Mouse (Mus musculus): ENCODE measurements around the gene Gm20696.
A peak's percentile ranks its signal among the peaks of the same experiment; 100 is the strongest.

DNA sequence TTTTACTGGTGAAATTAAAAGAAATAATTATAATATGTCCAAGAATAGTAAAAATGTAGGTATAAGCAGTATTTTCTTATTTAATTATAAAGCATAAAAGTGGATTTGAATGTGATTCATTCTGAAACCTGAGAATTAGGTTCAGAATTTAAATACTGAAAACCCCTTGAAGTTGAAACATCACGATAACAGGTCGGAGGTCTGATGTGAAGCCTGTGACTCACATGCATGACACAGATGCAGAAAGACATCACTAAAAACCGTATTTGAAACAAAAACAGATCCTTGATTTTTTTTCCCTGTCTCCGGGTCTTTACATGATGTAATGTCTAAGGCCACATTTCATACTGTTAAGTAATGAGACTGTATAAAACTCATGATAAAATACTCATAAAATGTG, 325.7 kb downstream of the Gm20696 start:
- TF ChIP-seq POLR2A (IDR thresholded peaks at IDR 0.05; ENCODE audit: low read depth, low read length) (peak; percentile 32; the same call in 1 of the 2 replicates), CTCF (conservative IDR thresholded peaks at IDR 0.05 in 1 of 2, IDR thresholded peaks at IDR 0.05 in 1 of 2; ENCODE audit: low read depth in 2 of 2, low read length in 2 of 2) (no peak), NELFE (IDR thresholded peaks at IDR 0.05; ENCODE audit: low read depth, low read length) (no peak), POLR2AphosphoS2 (IDR thresholded peaks at IDR 0.05; ENCODE audit: low read depth, low read length) (no peak), CHD2 (IDR thresholded peaks at IDR 0.05; ENCODE audit: low read length) (peak; percentile 95), EP300 (IDR thresholded peaks at IDR 0.05; ENCODE audit: low read length) (peak; percentile 89), BHLHE40 (IDR thresholded peaks at IDR 0.05; ENCODE audit: low read depth, low read length) (peak; percentile 97)
